Mouse (Mus musculus) bone marrow macrophage, adult 2 months (primary cell): Measurements from ENCODE around the gene Phyhd1. TPM values are rescaled to one million over a fixed set of nuclear protein-coding genes. Genes with fewer than 3 reads are reported as not detected.

Experiments used
- H3K27ac ChIP-seq: 2 replicates; pipeline ENCODE4 v1.5.1; 2012; ENCODE audit warnings: low read depth, low read length; ENCODE audit not compliant: insufficient read depth
- H3K4me1 ChIP-seq: 2 replicates; pipeline ENCODE4 v1.6.1; 2012; ENCODE audit warnings: low read length; ENCODE audit not compliant: control insufficient read depth, insufficient read depth
- H3K4me3 ChIP-seq: 2 replicates; pipeline ENCODE4 v1.5.1; 2012; ENCODE audit warnings: mild to moderate bottlenecking, low read length, moderate library complexity; ENCODE audit not compliant: insufficient read depth
- CTCF ChIP-seq: IDR thresholded peaks from 2 replicates; pipeline ENCODE4 v1.5.1; 2012; ENCODE audit warnings: low read depth, mild to moderate bottlenecking, low read length, moderate library complexity
- POLR2A ChIP-seq: IDR thresholded peaks from 2 replicates; pipeline ENCODE4 v1.6.1; 2012; ENCODE audit warnings: mild to moderate bottlenecking, low read depth, low read length, borderline replicate concordance
- polyA plus RNA-seq: library from polyadenylated mRNA; stranded (reverse); fragments of >200 nt; gene quantifications from 2 replicates; pipeline ENCODE4 v1.2.4, GENCODE M21; 2012; ENCODE audit not compliant: missing spikeins, insufficient read depth, insufficient read length

Phyhd1 gene
- polyA plus RNA-seq, 1 experiment, result 8.2 TPM

GRCm38 (mm10) chr2:30281651-30282050 lies 15.6 kb downstream of the Phyhd1 start:
- Histone ChIP-seq H3K4me1 (peaks cover 9% of the 10 kb centered on the region), H3K27ac (no peak overlapping the region), H3K4me3 (no peak overlapping the region)
- TF ChIP-seq POLR2A (no peak), CTCF (no peak)

DNA sequence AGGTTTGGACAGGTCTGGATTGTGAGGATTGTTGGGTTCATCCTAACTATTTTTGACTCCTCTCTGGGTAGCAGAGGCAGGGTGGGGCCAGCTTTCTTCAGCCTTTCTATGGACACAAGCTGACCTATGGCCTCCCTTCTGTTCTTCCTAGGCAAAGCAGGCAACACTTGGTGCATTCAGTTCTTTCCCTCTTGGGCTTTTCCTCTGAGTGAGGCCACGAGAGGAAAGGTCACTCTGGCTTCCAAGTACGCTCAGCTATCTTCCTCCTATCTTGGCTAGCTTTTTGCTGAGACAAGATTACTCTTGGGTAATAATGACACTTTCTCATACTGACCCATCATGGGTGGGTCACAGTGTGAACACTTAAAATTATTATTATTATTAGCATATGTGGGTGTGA lies 17.2 kb downstream of the Phyhd1 start:
- no peak overlapping the region for H3K27ac ChIP-seq
- TF ChIP-seq CTCF (no peak), POLR2A (no peak)
- H3K4me1 ChIP-seq, result peaks cover 13% of the 10 kb centered on the region
- no peak overlapping the region for H3K4me3 ChIP-seq

GRCm38 (mm10) chr2:30285004-30285403 lies 19.0 kb downstream of the Phyhd1 start:
- H3K4me3 ChIP-seq, result peak overlapping the region; percentile 87
- no peak overlapping the region for H3K27ac ChIP-seq
- peaks cover 13% of the 10 kb centered on the region for H3K4me1 ChIP-seq
- TF ChIP-seq POLR2A, result no peak
- TF ChIP-seq CTCF, result no peak

DNA sequence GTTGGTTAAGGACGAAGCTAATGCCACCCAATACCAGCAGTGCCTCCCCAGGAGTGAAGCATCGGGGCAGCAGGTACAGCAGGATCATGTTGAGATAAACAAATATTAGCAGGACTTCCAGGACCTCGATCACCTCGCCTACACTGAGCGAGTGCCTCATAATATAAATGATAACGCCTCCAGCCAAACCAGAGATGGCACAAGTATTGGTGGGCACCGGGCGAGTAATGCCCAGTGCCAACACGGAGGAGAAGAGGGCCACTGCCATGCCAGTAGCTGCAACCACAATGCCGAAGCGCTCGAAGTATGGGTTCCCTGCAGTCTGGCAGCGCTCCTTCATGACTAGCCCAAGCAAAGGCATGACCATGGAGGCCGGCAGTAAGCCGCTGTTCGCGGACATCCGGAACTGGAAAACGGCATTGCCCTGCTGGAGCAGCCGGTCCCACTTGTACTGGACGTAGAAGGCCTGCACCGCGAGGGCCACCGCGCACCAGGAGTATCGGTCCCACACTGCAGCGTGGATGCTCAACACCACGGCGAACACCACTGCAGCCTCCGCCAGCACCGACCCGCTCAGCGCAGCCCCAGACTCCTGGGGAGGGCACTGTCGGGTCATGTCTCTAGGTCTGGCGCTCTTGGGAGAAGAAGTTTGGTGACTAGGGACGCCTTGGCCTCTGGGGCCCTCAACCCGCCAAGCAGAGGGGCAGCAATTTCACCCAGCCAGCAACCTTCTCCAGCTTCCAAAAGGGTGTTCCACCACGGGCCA lies 19.6 kb downstream of the Phyhd1 start:
- Histone ChIP-seq H3K27ac (no peak overlapping the region), H3K4me1 (peaks cover 13% of the 10 kb centered on the region), H3K4me3 (peak overlapping the region; percentile 87)
- TF ChIP-seq POLR2A (no peak), CTCF (no peak)

DNA sequence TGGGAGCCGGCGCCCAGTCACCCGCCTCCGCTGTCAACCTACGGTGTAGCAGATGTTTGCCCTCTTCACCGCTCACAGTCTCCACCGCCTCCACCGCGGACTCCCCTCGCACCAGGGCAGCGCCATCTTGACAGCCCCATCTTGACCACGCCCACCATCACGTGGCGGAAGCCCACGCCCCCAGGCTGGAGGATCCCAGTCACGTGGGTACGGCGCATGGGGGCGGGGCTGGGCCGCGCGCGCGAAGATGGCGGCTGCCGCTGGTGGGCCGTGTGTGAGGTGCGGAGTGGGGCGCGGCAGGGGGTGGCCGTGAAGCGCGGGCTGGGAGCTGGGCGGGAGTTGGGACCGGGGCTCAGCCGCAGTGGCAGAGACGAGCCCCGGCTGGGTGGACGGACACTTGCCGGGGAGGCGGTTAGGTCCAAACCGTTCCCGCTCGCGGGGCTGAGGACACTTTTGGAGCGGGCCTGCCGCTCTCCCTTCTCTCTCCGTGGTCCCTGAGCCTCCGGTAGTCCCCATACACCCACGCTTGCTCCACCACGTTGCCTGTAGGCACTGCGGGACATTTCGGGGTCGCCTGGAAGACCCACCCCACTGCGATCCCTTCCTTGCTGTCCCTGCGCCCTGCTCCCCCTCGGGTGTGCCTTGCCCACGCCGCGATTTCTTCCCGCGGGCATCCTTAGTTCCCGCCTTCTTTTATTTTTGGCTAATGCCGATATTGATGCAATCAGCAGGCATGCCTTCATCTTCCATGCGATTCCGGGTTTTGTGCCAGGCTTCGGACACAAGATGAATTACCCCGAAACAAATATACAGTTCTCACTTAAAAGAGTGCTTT lies 20.4 kb downstream of the Phyhd1 start, which contains the start of the genes Dolk and Nup188:
Gene Dolk (minus strand): TSS at position 143 of the 835 bp plus-strand sequence.
Gene Nup188 (plus strand): TSS at position 206 of the 835 bp plus-strand sequence.
- peak within 1 kb of the TSS; percentile 50 for H3K27ac ChIP-seq
- peak within 1 kb of the TSS; percentile 87 for H3K4me3 ChIP-seq
- TF ChIP-seq POLR2A, result no peak
- TF ChIP-seq CTCF, result no peak
- peaks cover 13% of the 10 kb centered on the region for H3K4me1 ChIP-seq

GRCm38 (mm10) chr2:30287027-30287373 lies 21.0 kb downstream of the Phyhd1 start:
- H3K27ac ChIP-seq, result peak overlapping the region; percentile 50; the same call in 1 of the 2 replicates
- peaks cover 13% of the 10 kb centered on the region for H3K4me1 ChIP-seq
- H3K4me3 ChIP-seq, result peak overlapping the region; percentile 87

DNA sequence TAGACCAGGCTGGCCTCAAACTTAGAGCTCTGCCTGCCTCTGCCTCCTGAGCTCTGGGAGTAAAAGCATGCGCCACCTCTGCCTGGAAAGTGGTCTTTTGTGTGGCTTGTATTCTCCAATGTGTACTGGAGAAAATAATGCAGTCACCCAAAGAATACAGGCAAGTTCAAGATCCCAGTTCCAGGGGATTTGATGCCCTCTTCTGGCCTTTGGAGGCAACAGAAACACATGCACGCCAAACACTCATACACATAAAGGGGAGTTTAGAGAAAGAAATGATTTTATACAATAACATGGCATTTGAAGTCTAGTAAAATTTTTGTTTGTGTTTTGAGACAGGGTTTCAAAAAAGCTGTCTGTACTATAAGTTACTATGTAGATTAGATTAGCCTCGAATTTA lies 33.5 kb downstream of the Phyhd1 start:
- H3K4me1 ChIP-seq, result no peaks in the 10 kb centered on the region
- TF ChIP-seq POLR2A (no peak), CTCF (no peak)

More at GRCm38 (mm10) chr2:30287027-30287373, 21.0 kb downstream of the Phyhd1 start:
- TF ChIP-seq POLR2A, result no peak
- no peak for TF ChIP-seq CTCF

GRCm38 (mm10) chr2:30299966-30300365 lies 34.0 kb downstream of the Phyhd1 start:
- no peak for TF ChIP-seq POLR2A
- TF ChIP-seq CTCF, result no peak
- H3K4me3 ChIP-seq, result no peak overlapping the region
- H3K27ac ChIP-seq, result no peak overlapping the region
- H3K4me1 ChIP-seq, result no peaks in the 10 kb centered on the region

More for the DNA sequence above, 33.5 kb downstream of the Phyhd1 start:
- H3K27ac ChIP-seq, result no peak overlapping the region
- H3K4me3 ChIP-seq, result no peak overlapping the region

- H3K4me3 ChIP-seq, result no peak overlapping the region
- TF ChIP-seq CTCF (no peak), POLR2A (no peak)
These were observed 40.1 kb downstream of the Phyhd1 start for GRCm38 (mm10) chr2:30306087-30306486.

GRCm38 (mm10) chr2:30309351-30309750 lies 43.3 kb downstream of the Phyhd1 start:
- H3K27ac ChIP-seq, result no peak overlapping the region

More at GRCm38 (mm10) chr2:30306087-30306486, 40.1 kb downstream of the Phyhd1 start:
- H3K27ac ChIP-seq, result no peak overlapping the region
- H3K4me1 ChIP-seq, result no peaks in the 10 kb centered on the region

More at GRCm38 (mm10) chr2:30309351-30309750, 43.3 kb downstream of the Phyhd1 start:
- Histone ChIP-seq H3K4me1 (no peaks in the 10 kb centered on the region), H3K4me3 (no peak overlapping the region)
- TF ChIP-seq POLR2A, result no peak
- no peak for TF ChIP-seq CTCF
